Mouse (Mus musculus): ENCODE data around the gene Atp8a2.

DNA sequence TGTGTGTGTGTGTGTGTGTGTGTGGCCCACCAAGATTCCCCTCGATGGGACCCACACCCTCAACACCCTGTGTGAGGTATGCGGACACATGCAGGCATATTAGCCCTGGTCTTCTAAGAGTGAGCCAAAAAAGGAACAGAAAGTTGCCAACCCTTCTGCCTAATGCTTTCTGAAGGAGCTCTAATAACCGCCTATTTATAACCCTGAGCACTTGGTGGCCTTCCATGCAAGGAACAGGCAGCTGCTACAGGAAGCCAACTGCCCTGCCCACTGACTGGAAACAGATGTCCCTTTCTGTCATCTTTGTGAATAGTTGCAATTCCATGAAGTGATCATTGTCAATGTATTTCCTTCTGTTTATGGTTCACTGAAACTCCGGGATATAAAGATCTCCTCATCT is 475.0 kb downstream of the Atp8a2 start:
- TF ChIP-seq CTCF (IDR thresholded peaks at IDR 0.05; ENCODE audit: extremely low read depth, insufficient read depth, low read length) (no peak), POLR2A (IDR thresholded peaks at IDR 0.05; ENCODE audit: extremely low read depth, insufficient read depth, low read length) (no peak)
